9 mouse cellular contexts compared by ENCODE assay signal in genomic region chr5:120134000-120134399, GRCm38 (mm10). TPM values are rescaled to one million over a fixed set of nuclear protein-coding genes. Genes with fewer than 3 reads are reported as not detected.
DNase-seq lines count a peak whose midpoint lies in the region; ATAC-seq and TF ChIP-seq lines count a peak whose summit lies in the region.
"Had no signal": no experiment of that assay in that cellular context is flagged by ENCODE, and none has a peak within 500 bp of the region (broad histone marks: within the 10 kb centered on the region; RNA-seq: fewer than 3 reads in every experiment).

No protein-coding gene starts in this region.

- no peak for DNase-seq in heart, postnatal 0 days (ENCODE audit: low spot score)
- peak; percentile 72 for DNase-seq in CD4-positive, CD25-positive, alpha-beta regulatory T cell, adult 2 months (ENCODE audit: low read depth, low spot score)
- peak; percentile 45 for DNase-seq in adrenal gland, postnatal 25 days
- DNase-seq in forebrain, postnatal 0 days: peak; percentile 60
- peak; percentile 31 to 38 for DNase-seq in layer of hippocampus, postnatal 36 days
- DNase-seq in testis, postnatal 10 days (ENCODE audit: low spot score): peak; percentile 75

- peak; percentile 86 for TF ChIP-seq CTCF in heart, postnatal 0 days (IDR thresholded peaks at IDR 0.05; ENCODE audit: low read depth)
- TF ChIP-seq CTCF in forebrain, postnatal 0 days (IDR thresholded peaks at IDR 0.05; ENCODE audit: low read depth): peak; percentile 89

- ATAC-seq in heart, postnatal 0 days (ENCODE audit: insufficient read depth, low read depth): no peak
- ATAC-seq in heart, embryonic 12.5 days (ENCODE audit: insufficient number of reproducible peaks, low FRiP score): no peak
- ATAC-seq in forebrain, postnatal 0 days: peak; percentile 49; the same call in 1 of the 2 replicates
- peak; percentile 44; the same call in 1 of the 2 replicates for ATAC-seq in megakaryocyte, adult 5-6 weeks (ENCODE audit: poor library complexity, severe bottlenecking)

- TF ChIP-seq EP300 in heart, postnatal 0 days (IDR thresholded peaks at IDR 0.05; ENCODE audit: low read depth): no peak

- no peak overlapping the region for H3K9ac ChIP-seq in heart, postnatal 0 days (replicated peaks; ENCODE audit: low read depth, low read length)
- no peak overlapping the region for H3K9ac ChIP-seq in heart, embryonic 12.5 days
- H3K9ac ChIP-seq in forebrain, postnatal 0 days: no peak overlapping the region
- H3K9ac ChIP-seq: stomach, embryonic 15.5 days had no signal

- peaks cover 28% of the 10 kb centered on the region for H3K36me3 ChIP-seq in heart, postnatal 0 days (replicated peaks; ENCODE audit: control insufficient read depth, insufficient read depth, low read length)
- peaks cover 47% of the 10 kb centered on the region for H3K36me3 ChIP-seq in heart, embryonic 12.5 days
- H3K36me3 ChIP-seq in forebrain, postnatal 0 days (ENCODE audit: insufficient read depth): peaks cover 26% of the 10 kb centered on the region

- no peak overlapping the region for H3K4me2 ChIP-seq in heart, postnatal 0 days (ENCODE audit: low read depth, low read length)
- no peak overlapping the region for H3K4me2 ChIP-seq in heart, embryonic 12.5 days
- H3K4me2 ChIP-seq in forebrain, postnatal 0 days (ENCODE audit: low read depth): no peak overlapping the region
- H3K4me2 ChIP-seq: stomach, embryonic 15.5 days had no signal

- H3K27ac ChIP-seq in heart, postnatal 0 days (ENCODE audit: low read depth): no peak overlapping the region
- H3K27ac ChIP-seq in heart, embryonic 12.5 days (ENCODE audit: poor library complexity, severe bottlenecking): no peak overlapping the region
- no peak overlapping the region for H3K27ac ChIP-seq in forebrain, postnatal 0 days (ENCODE audit: low read depth, low read length)
- H3K27ac ChIP-seq: stomach, embryonic 15.5 days had no signal

- no peaks in the 10 kb centered on the region for H3K9me3 ChIP-seq in heart, postnatal 0 days (replicated peaks; ENCODE audit: control insufficient read depth, low read length)
- no peaks in the 10 kb centered on the region for H3K9me3 ChIP-seq in heart, embryonic 12.5 days (replicated peaks)
- no peaks in the 10 kb centered on the region for H3K9me3 ChIP-seq in forebrain, postnatal 0 days (ENCODE audit: low read length)
- H3K9me3 ChIP-seq: stomach, embryonic 15.5 days had no signal

- H3K4me1 ChIP-seq in heart, postnatal 0 days (ENCODE audit: control insufficient read depth, insufficient read depth): peaks cover 9% of the 10 kb centered on the region; the same call in 1 of the 2 replicates
- H3K4me1 ChIP-seq in heart, embryonic 12.5 days (replicated peaks): peaks cover 33% of the 10 kb centered on the region
- H3K4me1 ChIP-seq in forebrain, postnatal 0 days (ENCODE audit: insufficient read depth): no peaks in the 10 kb centered on the region
- H3K4me1 ChIP-seq: stomach, embryonic 15.5 days had no signal

- H3K27me3 ChIP-seq in heart, postnatal 0 days (ENCODE audit: control insufficient read depth, insufficient read depth, low read length): no peaks in the 10 kb centered on the region
- no peaks in the 10 kb centered on the region for H3K27me3 ChIP-seq in heart, embryonic 12.5 days (replicated peaks)
- no peaks in the 10 kb centered on the region for H3K27me3 ChIP-seq in forebrain, postnatal 0 days (ENCODE audit: insufficient read depth, low read length)
- H3K27me3 ChIP-seq: stomach, embryonic 15.5 days had no signal

- 38% methylated on average over 6 of the region's 6 CpGs for WGBS in heart, postnatal 0 days
- 35% methylated on average over 6 of the region's 6 CpGs for WGBS in heart, embryonic 12.5 days
- WGBS in forebrain, postnatal 0 days: 37% methylated on average over 6 of the region's 6 CpGs

- no peak overlapping the region for H3K4me3 ChIP-seq in heart, postnatal 0 days (ENCODE audit: low read depth, low read length)
- H3K4me3 ChIP-seq in heart, embryonic 12.5 days: no peak overlapping the region
- H3K4me3 ChIP-seq in forebrain, postnatal 0 days (ENCODE audit: low read depth, low read length): no peak overlapping the region
- H3K4me3 ChIP-seq: stomach, embryonic 15.5 days had no signal

RNA-seq across cellular contexts. Expression of gene Rbm19, which starts 17.7 kb away (rescaled TPM):
- 19.5 and 20.8 TPM in 2 replicates for total RNA-seq in heart, postnatal 0 days (2014; rRNA removed; ENCODE audit: low replicate concordance)
- polyA plus RNA-seq in heart, postnatal 0 days (2015; fragmentation: Nextera tagmentation; extraction: Ambion mirVana): 10.2 and 10.8 TPM in 2 replicates
- polyA plus RNA-seq in heart, embryonic 12.5 days (2016; fragmentation: Nextera tagmentation; extraction: Ambion mirVana): 21.9 and 22.8 TPM in 2 replicates
- 19.1 and 25.0 TPM in 2 replicates for total RNA-seq in adrenal gland, postnatal 25 days (2021)
- 19.1 and 27.2 TPM in 2 replicates for total RNA-seq in forebrain, postnatal 0 days (2014; rRNA removed)
- 9.9 and 15.0 TPM in 2 replicates for polyA plus RNA-seq in forebrain, postnatal 0 days (2015; fragmentation: Nextera tagmentation; extraction: Ambion mirVana)
- 10 to 100 TPM; 18.7 to 19.2 TPM for total RNA-seq in layer of hippocampus, postnatal 36 days (2021)
- total RNA-seq in megakaryocyte, adult 5-6 weeks (2015): 6.5 and 7.1 TPM in 2 replicates
- total RNA-seq in megakaryocyte, adult 5-6 weeks (2017): 11.7 and 12.4 TPM in 2 replicates

Comparison
In these comparisons a context has a peak if more than half of its experiments do, and no peak if none do; other contexts are left out.
1. ATAC-seq: peak in forebrain, postnatal 0 days (single experiment) and megakaryocyte, adult 5-6 weeks (single experiment); none in heart, postnatal 0 days (single experiment) and heart, embryonic 12.5 days (single experiment).